Mouse (Mus musculus): ENCODE data around the gene Nono. TPM values are rescaled to one million over a fixed set of nuclear protein-coding genes. Genes with fewer than 3 reads are reported as not detected.
"Not testable (repeated sequence)": the region's sequence is repeated elsewhere in the genome, so short reads cannot be mapped to it uniquely, and the experiment has no call there.

Gene Nono
- polyA plus RNA-seq, 1 experiment: 1.7 TPM

GRCm38 (mm10) chrX:101451147-101451546 lies 22.0 kb downstream of the Nono start:
- H3K9me3 ChIP-seq (ENCODE audit: control insufficient read depth, low read length): no peaks in the 10 kb centered on the region
- no peaks in the 10 kb centered on the region for H3K27me3 ChIP-seq (ENCODE audit: control insufficient read depth)
- H3K4me3 ChIP-seq (replicated peaks): no peak overlapping the region
- peaks cover 81% of the 10 kb centered on the region for H3K36me3 ChIP-seq (ENCODE audit: control insufficient read depth)
- no peaks in the 10 kb centered on the region for H3K4me1 ChIP-seq (ENCODE audit: control insufficient read depth)
- TF ChIP-seq GATA1 (IDR thresholded peaks at IDR 0.05; ENCODE audit: low read length) (no peak), TAL1 (IDR thresholded peaks at IDR 0.05; ENCODE audit: low read length) (no peak)

GRCm38 (mm10) chrX:101451591-101451990 lies 22.5 kb downstream of the Nono start:
- no peaks in the 10 kb centered on the region for H3K27me3 ChIP-seq (ENCODE audit: control insufficient read depth)
- no peak for TF ChIP-seq GATA1 (IDR thresholded peaks at IDR 0.05; ENCODE audit: low read length)
- no peak for TF ChIP-seq TAL1 (IDR thresholded peaks at IDR 0.05; ENCODE audit: low read length)
- H3K4me3 ChIP-seq (replicated peaks): no peak overlapping the region
- H3K36me3 ChIP-seq (ENCODE audit: control insufficient read depth): peaks cover 77% of the 10 kb centered on the region
- H3K4me1 ChIP-seq (ENCODE audit: control insufficient read depth): no peaks in the 10 kb centered on the region
- no peaks in the 10 kb centered on the region for H3K9me3 ChIP-seq (ENCODE audit: control insufficient read depth, low read length)

GRCm38 (mm10) chrX:101472202-101472601 lies 43.1 kb downstream of the Nono start:
- TF ChIP-seq GATA1 (IDR thresholded peaks at IDR 0.05; ENCODE audit: low read length): no peak
- TF ChIP-seq TAL1 (IDR thresholded peaks at IDR 0.05; ENCODE audit: low read length): no peak
- Histone ChIP-seq H3K36me3 (ENCODE audit: control insufficient read depth) (peaks cover 37% of the 10 kb centered on the region), H3K4me3 (replicated peaks) (no peak overlapping the region), H3K27me3 (ENCODE audit: control insufficient read depth) (no peaks in the 10 kb centered on the region), H3K4me1 (ENCODE audit: control insufficient read depth) (no peaks in the 10 kb centered on the region), H3K9me3 (ENCODE audit: control insufficient read depth, low read length) (no peaks in the 10 kb centered on the region)

- no peak for TF ChIP-seq GATA1 (IDR thresholded peaks at IDR 0.05; ENCODE audit: low read length)
- TF ChIP-seq TAL1 (IDR thresholded peaks at IDR 0.05; ENCODE audit: low read length): no peak
- Histone ChIP-seq H3K9me3 (ENCODE audit: control insufficient read depth, low read length) (no peaks in the 10 kb centered on the region), H3K36me3 (ENCODE audit: control insufficient read depth) (peaks cover 14% of the 10 kb centered on the region), H3K27me3 (ENCODE audit: control insufficient read depth) (no peaks in the 10 kb centered on the region), H3K4me3 (replicated peaks) (no peak overlapping the region), H3K4me1 (ENCODE audit: control insufficient read depth) (no peaks in the 10 kb centered on the region)
Measured at GRCm38 (mm10) chrX:101481604-101482350, 52.7 kb downstream of the Nono start.

- not testable (repeated sequence) for H3K9me3 ChIP-seq (ENCODE audit: control insufficient read depth, low read length); H3K4me1 ChIP-seq (ENCODE audit: control insufficient read depth); H3K36me3 ChIP-seq (ENCODE audit: control insufficient read depth); H3K27me3 ChIP-seq (ENCODE audit: control insufficient read depth); H3K4me3 ChIP-seq (replicated peaks)
Measured at GRCm38 (mm10) chrX:101486487-101487152, 57.5 kb downstream of the Nono start.

Other genes starting within 250 kb of the Nono start
- 1.8 and 1.9 TPM in 2 replicates for gene Snx12, start 206.8 kb upstream of the Nono start, polyA plus RNA-seq (2012)
- 12.1 and 14.7 TPM in 2 replicates for gene Foxo4, start 174.8 kb upstream of the Nono start, polyA plus RNA-seq (2012)
- gene Gm614, start 165.3 kb upstream of the Nono start, polyA plus RNA-seq (2012): not detected in 2 replicates
- gene Il2rg, start 161.1 kb upstream of the Nono start, polyA plus RNA-seq (2012): 0.19 and 0.46 TPM in 2 replicates
- gene Gm20489, start 160.3 kb upstream of the Nono start, polyA plus RNA-seq (2012): not detected in 2 replicates
- gene Med12, start 155.3 kb upstream of the Nono start, polyA plus RNA-seq (2012): 27.4 and 30.3 TPM in 2 replicates
- 0.02 TPM in 1 of 2 replicates, not detected in the other for gene Nlgn3, start 130.2 kb upstream of the Nono start, polyA plus RNA-seq (2012)
- gene Gjb1, start 52.9 kb upstream of the Nono start, polyA plus RNA-seq (2012): 0.09 and 0.13 TPM in 2 replicates
- gene Zmym3, start 8.5 kb upstream of the Nono start, polyA plus RNA-seq (2012): 0.13 and 0.71 TPM in 2 replicates
- gene Itgb1bp2, start 19.8 kb downstream of the Nono start, polyA plus RNA-seq (2012): 0.06 TPM in 1 of 2 replicates, not detected in the other
- 0.39 and 0.65 TPM in 2 replicates for gene Taf1, start 103.4 kb downstream of the Nono start, polyA plus RNA-seq (2012)
- gene Ogt, start 210.7 kb downstream of the Nono start, polyA plus RNA-seq (2012): 0.14 and 0.38 TPM in 2 replicates